Mouse (Mus musculus): ENCODE measurements around the gene Tldc2. TPM values are rescaled to one million over a fixed set of nuclear protein-coding genes. Genes with fewer than 3 reads are reported as not detected.

The Tldc2 gene
- total RNA-seq, 4 experiments from 2014 or later, result not detected

DNA sequence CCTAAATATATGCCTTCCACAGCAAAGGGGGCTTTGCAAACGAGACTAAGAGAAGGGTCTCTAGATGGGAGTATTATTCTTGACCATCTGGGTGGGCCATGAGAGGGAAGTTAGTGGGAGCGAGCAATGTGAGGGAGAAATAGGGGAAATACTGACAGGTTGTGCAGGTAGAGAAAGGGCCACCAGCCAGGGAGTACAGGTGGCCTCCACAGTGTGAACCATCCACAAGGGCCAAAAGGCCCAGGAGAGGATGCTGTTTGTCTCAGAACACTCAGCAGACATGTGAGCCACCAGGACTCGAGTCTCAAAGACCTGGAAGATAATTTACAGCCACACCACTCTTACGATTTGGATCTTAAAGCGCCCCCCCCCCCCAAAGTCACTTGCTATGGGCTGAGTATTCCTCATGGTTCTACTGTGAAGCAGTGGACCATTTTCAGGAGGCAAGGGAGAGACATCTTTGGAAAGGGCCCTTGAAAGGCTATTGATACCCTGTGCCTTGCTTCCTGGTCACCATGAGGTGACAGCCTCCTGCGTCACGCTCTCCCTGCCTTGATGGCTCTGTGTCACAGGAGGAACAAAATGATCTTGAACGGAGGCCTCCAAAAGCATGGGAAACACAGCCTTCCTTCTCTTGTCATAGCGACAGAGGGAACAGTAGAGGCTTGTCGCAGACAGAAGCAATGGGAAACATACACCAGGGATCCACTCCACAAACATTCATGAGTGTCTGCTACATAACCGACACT lies 26.1 kb upstream of the Tldc2 start:
- no peak for DNase-seq (ENCODE audit: low spot score in 2 of 2)

DNA sequence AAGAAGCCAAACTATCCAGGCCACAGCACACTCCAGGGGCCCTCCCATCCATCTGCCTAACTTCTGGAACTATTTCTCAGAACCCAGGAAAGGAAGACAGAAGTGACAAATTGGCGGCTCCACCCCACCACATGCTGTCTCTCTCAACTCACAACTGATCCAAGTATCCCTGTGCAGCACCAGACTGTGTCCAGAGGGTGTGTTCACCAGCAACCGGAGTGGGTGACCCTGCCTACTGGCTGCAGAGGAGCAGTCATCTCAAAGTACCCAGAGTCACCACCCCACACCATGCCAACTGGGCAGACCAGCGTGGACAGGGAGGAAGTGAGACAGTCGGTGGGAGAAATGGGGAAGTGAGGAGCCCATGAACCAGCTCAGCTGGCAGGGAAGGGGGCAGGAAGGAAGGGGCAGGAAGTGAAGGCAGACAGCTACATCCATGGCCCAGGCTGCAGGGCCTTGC lies 23.6 kb upstream of the Tldc2 start:
- no peak for DNase-seq (ENCODE audit: low spot score in 2 of 2)

DNA sequence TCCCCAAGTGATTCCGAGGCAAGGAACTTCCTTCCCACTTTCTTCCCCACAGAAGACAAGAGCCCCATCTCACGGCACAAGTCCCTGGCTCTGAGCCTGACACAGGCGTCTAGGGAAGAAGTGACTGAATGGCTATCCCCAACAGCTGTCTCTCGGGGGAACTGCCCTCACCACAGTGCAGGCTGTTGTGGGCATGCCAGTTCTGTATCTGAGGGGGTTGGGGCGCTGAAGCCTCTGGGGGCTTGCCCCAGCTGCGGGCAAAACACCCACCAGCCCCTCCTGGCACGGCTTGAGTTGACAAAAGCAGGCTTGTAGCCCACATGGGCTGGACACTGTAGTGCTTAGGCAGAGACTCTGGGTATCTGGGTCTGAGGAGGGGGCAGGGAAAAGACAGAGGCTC lies 22.7 kb upstream of the Tldc2 start:
- no peak for DNase-seq (ENCODE audit: low spot score in 2 of 2)

DNA sequence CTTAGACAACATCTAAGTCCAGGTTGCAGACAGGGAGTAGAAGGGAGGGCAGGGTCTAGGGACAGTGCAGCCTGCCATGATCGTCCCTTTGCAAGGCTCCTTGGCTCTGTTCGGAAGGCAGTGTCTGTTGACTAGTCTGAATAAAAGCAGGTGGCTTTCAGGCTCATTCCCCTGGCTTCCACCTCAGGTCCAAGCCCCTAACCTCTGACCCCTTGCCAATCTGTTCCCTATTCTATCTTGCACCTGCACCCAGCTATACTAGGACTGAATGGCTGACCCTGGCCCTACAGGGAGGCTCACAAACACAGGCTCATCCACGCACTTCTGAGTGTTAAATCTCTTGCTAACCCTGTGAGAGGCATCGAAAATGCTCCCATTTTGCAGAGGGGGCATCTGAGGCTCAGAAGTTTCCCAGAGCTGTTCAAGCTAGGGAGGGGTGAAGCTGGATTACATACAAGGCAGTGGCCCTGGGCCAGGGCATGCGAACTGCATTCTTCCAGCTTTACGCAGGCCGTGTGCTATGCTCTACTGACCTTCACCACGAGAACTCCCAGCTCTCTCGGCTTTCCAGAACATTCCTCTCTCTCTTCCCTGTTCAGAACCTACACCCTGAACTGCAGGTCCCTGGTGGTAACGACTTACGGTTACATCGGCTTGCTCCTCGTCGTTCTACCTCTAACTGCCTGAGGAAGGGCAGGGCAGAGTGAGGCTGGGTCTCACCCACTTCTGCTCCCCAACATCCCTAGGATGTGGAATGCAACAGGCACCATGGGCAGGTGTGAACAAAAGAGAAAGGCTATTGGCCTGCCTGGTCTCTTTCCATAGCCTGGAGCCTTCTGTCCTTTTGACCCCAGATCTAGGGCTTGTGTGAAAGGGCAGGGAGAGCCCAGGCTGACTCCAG lies 21.6 kb upstream of the Tldc2 start:
- no peak for DNase-seq (ENCODE audit: low spot score in 2 of 2)

DNA sequence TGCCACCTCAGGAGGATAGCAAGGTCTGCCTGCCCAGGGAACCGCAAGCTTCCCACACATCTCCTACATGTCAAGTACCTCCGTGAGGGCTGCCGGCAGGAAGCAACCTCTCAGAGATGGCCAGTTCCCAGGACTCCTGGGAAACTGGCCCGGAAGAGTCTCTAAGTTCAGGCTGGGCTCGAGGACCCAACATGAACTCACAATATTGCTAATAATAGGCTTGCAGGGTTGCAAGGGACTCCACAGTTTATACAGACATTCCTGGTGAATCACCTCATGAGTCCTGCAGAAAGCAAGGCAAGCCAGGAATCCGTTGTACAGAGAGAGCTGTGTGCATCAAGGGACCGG lies 21.0 kb upstream of the Tldc2 start:
- no peak for DNase-seq (ENCODE audit: low spot score in 2 of 2)

DNA sequence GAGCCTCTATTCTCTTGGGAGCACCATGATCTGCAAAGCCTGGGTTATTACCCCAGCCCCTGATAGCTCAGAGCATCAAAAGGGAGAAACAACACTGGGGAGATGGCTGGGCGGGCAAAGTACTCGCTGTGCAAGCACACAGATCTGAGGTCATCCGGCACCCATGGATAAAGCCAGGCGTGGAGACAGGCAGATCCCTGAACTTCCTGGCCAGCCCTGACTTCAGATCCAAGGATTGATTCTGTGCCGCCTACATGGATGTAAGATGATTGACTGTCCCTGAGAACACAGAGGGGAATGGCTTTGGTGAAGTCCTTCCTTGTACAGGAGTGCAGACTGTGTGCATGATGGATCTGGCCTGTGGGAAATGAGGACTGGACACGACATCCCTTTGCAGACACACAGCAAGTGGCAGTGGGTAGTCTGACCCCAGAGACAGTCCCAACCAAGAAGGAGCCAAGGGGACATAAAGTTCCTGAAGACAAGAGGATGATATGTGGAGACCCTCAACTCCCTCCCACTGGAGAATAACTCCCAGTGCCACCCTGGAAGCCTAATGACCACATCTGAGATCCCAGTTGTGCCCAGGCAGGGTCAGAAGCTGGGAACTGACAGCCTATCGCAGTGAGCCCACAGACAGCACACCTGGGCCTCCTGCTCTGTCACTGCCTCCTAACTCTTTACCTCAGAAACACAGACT lies 20.0 kb upstream of the Tldc2 start:
- no peak for DNase-seq (ENCODE audit: low spot score in 2 of 2)

DNA sequence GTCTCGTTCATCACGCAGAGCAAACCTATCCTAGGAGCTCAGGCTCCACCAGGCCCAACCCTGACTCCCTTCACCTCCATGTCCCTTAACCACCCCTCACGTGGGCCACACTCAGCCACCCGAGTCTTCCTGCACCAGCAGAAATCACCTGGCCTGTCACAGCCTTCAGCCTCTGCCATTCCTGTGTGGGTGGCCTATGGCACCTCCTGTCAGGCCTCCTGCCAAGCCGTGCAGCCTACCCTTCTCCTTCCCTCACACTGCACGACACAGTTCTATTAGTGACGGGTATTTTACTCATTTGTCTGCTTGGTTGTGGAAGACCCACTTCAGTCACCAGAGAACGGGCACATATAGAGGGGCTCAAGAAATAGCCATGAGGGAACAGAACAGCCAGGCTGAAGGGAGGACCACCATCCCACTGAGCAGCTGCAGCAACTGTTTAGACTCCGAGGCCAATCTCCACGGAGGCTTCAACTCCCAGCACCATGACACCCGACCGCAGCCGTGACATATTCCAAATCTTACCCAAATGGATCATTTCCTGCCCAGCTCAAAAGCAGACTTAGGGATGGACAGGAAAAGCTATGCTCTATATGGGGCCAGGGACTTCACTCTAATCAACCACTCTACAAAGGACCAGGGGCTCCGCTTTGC lies 18.0 kb upstream of the Tldc2 start:
- DNase-seq (ENCODE audit: low spot score in 2 of 2), result no peak

DNA sequence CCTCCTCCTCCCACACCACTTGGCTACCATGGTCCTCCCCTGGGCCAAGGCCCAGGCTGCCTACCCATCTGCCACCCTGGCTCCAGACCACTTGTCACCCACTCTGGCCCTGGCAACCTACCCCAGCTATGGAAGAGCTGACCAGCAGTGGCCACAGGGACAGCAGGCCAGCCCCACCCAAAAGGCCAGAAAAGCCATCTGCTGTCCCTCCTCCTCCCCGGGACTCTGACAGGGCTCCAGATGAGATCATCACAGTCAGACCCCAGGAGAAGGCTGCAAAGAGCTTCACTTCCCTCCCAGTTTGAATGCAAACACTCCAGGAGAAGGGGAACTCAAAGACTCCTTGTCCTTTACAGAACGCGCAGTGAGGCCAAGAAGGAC lies 17.5 kb upstream of the Tldc2 start:
- no peak for DNase-seq (ENCODE audit: low spot score in 2 of 2)

DNA sequence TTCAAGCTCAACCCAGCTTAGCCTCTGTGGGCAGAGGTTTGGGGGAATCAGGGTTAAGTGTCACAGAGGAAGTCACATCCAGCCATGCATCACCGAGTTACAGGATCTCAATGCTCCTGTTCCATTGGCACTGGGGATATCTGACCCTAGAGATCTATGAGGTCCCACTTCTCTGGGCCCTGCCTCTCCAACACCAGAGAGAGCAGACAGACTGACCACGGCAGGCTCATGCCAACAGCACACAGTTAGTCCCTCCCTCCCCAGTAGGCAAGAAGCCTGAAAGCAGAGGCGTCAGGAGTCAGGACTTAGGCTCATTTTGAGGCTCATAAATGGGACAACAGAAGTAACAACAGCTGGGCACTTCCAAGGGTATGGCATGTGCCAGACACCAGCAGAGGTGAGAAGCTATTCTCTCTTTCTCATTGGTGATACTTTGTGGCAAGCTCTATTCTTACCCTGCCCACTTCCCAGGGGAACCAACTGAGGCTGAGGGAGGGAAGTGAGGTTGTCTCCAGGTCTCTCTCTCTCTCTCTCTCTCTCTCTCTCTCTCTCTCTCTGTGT lies 17.0 kb upstream of the Tldc2 start:
- DNase-seq (ENCODE audit: low spot score in 2 of 2), result no peak

DNA sequence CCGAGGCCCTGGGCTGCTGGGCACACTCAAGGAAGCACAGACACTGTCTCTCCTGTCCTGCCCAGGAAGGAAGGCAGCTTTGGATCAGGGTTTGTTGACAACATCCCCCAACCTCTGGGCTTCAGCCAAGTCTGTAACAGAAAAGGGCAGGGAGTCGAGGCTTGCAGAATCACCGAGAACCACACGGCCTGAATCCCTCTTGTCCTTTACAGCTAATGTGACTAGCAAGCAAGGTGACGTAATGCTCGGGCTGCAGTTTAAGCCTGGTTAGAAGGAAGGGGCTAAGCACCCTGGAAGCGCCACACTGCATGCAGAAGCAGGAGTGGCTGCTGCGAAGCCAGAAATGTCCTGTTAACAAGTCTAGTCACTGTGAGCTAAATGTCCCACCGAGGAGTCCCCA lies 16.5 kb upstream of the Tldc2 start:
- no peak for DNase-seq (ENCODE audit: low spot score in 2 of 2)

DNA sequence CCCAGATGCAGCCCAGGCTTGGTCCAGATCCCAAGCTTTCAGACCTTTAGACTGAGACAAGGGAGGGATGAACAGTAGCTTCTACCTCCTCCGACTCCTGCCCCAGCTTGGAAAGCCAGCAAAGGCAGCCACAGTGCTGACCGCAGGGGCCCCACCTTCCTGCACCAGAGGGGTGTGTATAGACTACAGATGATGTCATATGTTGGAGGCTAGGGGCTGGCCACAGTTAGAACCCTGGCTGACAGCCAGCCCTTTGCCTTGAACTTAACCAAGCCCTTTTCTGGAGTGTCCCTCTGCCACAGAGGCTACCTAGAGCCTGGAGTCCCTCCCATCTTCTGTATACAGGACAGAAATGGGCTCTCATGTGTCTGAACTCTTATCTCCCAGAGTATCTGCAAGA lies 15.3 kb upstream of the Tldc2 start:
- peak; percentile 64 to 73 for DNase-seq (ENCODE audit: low spot score in 2 of 2)

DNA sequence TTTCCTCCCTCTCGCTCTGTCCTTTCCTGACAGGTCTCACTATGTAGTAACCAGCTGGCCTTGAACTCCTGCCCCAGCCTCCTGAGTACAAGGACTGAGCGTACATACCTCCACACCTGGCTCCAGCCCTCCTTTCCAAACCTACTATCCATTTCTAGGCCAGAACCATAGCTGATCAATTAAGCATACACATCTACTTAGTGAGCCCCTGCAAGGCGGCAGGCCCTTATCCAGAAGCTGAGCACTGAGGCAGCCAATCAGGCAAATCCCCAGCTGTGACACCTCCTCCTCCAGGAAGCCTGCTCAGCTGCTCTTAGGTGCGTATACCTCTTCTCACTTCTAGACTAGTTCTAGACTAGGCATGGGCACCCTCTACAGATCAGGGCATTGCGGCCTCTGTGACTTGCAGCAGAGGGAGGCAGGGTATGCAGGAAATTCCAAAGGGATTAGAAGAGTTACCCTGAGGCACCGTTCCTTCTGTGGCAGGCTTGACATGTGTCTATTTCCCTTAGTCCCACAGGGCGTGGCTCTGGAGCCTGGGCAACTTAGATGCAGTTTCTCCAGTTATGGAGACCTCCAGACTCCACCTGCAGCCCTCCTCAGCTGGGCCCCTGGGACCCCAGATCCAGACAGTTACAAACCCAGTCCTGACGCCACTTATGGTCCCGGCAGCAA lies 14.4 kb upstream of the Tldc2 start:
- DNase-seq (ENCODE audit: low spot score in 2 of 2), result no peak

DNA sequence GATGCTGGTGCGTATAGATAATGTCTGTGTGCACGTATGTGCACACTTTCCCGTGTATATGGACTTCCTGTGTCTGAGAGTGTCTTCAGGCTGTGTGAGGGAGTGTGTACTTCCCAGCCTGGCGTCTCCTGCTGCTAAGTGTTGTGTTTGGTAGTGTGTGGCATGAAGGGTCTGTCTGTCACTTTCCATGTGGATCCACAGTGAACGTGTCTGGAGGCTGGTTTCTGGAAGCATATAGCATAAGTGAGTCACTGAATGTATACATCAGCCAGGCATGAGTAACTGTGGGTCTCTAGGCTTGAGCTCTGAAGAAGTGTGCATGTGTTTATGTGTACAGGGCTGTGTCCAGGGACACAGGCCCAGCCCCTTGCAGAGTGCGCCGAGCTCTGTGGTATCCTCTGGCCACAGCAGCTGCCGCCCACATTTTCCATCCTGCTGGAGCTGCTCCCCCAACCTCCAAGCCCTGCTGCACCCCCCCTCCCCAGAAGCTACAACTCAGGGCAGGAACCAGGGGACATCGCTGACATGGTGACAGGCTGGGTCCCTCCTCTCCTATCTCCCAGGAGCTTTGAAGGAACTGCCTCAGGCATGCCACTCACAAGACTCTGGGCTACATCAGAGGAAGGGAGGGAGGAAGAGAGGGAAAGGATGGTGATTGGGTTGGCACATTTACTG lies 13.3 kb upstream of the Tldc2 start:
- DNase-seq (ENCODE audit: low spot score in 2 of 2), result no peak

DNA sequence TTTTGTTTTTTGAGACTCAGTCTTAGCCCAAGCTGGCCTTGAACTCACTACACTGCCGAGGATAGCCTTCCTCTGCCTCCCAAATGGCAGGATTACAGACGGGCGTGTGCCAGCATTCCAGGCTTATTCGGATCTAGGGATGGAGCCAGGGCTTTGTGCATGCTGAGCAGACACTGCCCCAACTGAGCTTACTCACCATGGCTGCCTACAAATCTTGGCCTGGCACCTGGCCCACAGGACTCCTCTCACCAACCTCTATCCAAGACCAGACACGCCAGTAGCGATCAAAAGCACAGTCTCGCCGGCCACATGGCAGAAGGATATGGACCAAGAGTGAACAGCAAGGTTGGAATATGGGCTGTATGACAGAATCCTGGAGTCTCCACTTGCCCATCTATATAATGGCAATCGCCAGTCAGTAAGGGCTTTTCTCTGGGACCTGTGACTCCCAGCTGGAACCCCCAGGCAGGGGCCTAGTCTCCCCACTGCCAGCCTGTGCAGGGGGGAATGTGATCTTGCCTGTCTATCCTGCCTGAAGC lies 12.6 kb upstream of the Tldc2 start:
- no peak for DNase-seq (ENCODE audit: low spot score in 2 of 2)

DNA sequence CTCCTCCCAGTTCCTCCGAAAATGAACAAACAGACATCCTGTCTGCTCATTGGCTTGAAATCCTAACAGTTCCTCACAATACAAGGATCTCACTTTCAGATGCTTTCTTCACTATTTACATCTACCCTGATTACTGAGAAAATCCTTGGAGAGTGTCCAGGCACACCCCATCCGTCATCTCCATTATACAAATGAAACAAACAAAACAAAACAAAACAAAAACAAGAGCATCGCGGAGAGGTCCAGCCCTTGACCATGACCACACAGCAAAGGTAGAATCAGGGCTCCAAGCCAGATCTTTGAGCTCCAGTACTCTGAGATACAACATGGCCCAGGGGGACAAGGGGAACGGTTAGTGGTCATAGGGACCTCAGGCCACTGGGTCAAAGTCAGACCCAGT lies 12.1 kb upstream of the Tldc2 start:
- DNase-seq (ENCODE audit: low spot score in 2 of 2), result no peak

DNA sequence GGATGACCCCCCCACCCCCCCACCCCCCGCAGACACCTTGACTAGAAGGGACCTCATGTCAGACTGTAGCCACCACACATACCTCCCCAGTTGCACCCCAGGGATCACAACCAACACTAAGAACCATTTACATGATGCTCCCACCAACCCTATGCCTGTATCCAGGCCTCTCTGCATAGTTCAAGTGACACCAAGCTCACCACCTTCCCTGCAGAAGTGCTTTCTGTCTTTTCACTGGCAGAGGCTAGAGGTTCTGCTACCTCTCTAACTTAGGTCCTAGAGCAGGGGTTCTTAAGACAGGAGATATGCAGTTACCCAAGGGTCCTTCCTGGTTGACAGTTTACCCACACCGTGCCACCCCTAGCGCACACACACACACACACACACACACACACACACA lies 11.6 kb upstream of the Tldc2 start:
- no peak for DNase-seq (ENCODE audit: low spot score in 2 of 2)

DNA sequence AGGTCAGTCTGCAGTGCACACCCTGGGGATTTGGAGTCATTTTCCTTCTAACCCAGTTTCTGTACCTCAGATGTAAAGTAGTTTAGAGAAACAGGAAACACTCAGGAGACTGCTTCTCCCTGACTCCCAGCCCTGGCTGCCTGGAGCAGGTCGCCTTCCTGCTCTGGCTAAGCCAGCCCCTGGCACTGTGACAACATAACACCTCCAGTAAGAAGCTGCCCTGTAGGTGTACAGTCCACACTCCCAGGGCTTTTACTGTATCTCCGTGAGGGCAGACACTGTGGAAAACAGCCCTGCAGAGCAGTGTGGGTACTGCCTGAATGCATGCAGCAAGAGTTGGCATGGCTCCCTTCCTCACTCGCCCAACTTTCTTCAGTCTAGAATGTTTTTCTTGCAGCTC lies 11.2 kb upstream of the Tldc2 start:
- DNase-seq (ENCODE audit: low spot score in 2 of 2), result no peak

DNA sequence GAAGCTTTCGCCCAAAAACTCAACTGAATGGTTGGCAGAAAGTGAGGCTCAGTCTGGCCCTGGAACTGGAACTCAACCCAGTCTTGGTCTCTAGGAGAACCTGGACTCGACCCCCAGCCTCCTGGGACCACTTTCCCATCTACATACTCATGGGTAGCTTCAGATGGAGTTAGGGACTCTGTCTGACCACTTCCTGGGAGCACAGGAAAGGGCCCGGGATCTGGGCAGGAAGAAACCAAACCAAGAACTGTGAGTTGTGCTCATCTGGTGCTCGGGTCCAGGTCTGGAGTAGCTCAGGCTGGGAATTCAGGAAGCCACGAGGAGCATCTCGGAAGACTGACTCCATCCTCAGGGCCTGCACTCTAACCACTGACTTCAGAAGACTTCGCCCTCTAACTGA lies 10.3 kb upstream of the Tldc2 start:
- no peak for DNase-seq (ENCODE audit: low spot score in 2 of 2)

DNA sequence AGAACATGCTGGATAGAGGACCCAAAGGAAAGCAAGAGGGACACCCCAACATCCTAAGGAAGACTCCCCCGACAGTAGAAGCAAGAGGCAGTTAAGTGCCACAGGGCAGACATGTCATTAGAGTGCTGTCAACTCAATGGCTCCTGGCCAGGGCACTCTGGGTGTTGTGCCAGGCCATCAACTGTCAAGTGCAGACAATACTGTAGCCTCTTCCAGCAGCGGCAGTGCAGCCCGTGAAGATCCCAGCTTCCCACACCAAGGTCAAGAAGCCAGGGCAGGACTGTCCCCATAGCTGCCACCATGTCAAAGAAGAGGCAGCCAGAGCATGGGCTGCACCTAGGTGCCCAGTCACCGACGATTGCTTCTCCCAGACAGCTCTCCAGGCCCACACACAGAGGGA lies 9.7 kb upstream of the Tldc2 start:
- no peak for DNase-seq (ENCODE audit: low spot score in 2 of 2)

DNA sequence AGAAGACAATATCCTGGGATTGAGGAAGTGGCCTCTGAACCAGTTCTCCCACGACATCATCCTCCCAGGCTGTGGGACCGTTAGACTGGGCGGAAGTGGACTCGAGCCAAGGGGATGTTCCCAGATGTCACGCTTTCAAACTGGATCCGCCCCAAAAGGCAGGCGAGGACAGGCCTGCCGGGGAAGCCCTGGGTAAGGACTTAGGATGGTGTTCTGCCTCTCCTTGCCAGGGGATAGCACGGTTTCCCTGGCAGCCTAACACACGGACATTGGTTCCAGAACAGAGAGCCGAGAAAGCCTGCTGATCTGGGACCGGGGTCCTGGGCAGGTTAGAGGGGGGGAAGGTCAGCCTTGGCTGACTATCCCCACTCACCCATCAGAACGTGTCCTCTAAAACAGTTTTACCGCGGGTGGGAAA lies 9.2 kb upstream of the Tldc2 start:
- peak; percentile 74 to 81 for DNase-seq (ENCODE audit: low spot score in 2 of 2)
